In the genomic region with DNA sequence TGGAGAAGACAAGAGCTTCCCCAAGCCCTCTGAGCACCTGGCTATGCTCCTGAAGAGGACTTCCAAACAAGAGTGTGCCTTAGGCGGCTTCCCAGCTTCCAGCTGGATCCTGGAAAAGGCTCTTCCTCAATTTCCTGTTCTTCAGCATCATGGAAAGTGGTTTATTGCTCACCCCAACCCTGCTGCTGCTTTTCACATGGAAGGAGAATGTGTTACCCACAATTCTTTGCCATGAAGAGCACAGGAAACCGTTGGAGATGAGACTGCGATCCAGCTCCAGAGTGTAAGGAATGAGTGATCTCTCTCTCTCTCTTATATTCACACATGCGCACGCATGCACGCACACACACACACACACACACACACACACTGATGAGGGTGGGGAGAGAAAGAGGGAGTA, we compare ENCODE assay signal across 10 mouse cellular contexts.
DNase-seq lines count a peak whose midpoint lies in the region; ATAC-seq and TF ChIP-seq lines count a peak whose summit lies in the region.
"Had no signal": no experiment of that assay in that cellular context is flagged by ENCODE, and none has a peak within 500 bp of the region (broad histone marks: within the 10 kb centered on the region; RNA-seq: fewer than 3 reads in every experiment).

No protein-coding gene starts in this region.

- H3K9me3 ChIP-seq in liver, postnatal 0 days (ENCODE audit: low read length) = no peaks in the 10 kb centered on the region
- H3K9me3 ChIP-seq in liver, embryonic 11.5 days (ENCODE audit: control insufficient read depth, low read length) = no peaks in the 10 kb centered on the region
- H3K9me3 ChIP-seq in neural tube, embryonic 15.5 days (replicated peaks) = no peaks in the 10 kb centered on the region
- H3K9me3 ChIP-seq in forebrain, embryonic 12.5 days = no peaks in the 10 kb centered on the region
- H3K9me3 ChIP-seq: hindbrain, embryonic 15.5 days; liver, embryonic 15.5 days had no signal

- no peak for ATAC-seq in liver, postnatal 0 days
- ATAC-seq in liver, embryonic 11.5 days (replicated peaks; ENCODE audit: low FRiP score) = no peak
- no peak for ATAC-seq in neural tube, embryonic 15.5 days (ENCODE audit: low FRiP score)
- ATAC-seq in forebrain, embryonic 12.5 days (ENCODE audit: low FRiP score) = no peak

- no peaks in the 10 kb centered on the region for H3K36me3 ChIP-seq in liver, postnatal 0 days (replicated peaks; ENCODE audit: insufficient read depth, low read length)
- no peaks in the 10 kb centered on the region for H3K36me3 ChIP-seq in liver, embryonic 11.5 days (ENCODE audit: control insufficient read depth, insufficient read depth, low read length)
- H3K36me3 ChIP-seq in neural tube, embryonic 15.5 days = no peaks in the 10 kb centered on the region
- no peaks in the 10 kb centered on the region for H3K36me3 ChIP-seq in forebrain, embryonic 12.5 days (replicated peaks)
- H3K36me3 ChIP-seq: hindbrain, embryonic 15.5 days; liver, embryonic 15.5 days had no signal

- intact Hi-C loops in gastrocnemius, adult 2 months (cut with DNase I) = loop anchor here (1.0 kb wide), 1 partner anchor 30 kb away; no protein-coding TSS in a partner anchor
- intact Hi-C loops in left cerebral cortex, postnatal 36 days (cut with DNase I) = no loop called here

- WGBS in liver, postnatal 0 days (ENCODE audit: insufficient replicate concordance) = 75% methylated on average over 6 of the region's 6 CpGs
- WGBS in liver, embryonic 11.5 days = 83% methylated on average over 6 of the region's 6 CpGs
- WGBS in neural tube, embryonic 15.5 days = 87% methylated on average over 6 of the region's 6 CpGs
- WGBS in forebrain, embryonic 12.5 days = 87% methylated on average over 6 of the region's 6 CpGs

- no peak overlapping the region for H3K4me3 ChIP-seq in liver, postnatal 0 days (ENCODE audit: low read depth, low read length)
- H3K4me3 ChIP-seq in liver, embryonic 11.5 days (ENCODE audit: low read depth, low read length) = no peak overlapping the region
- H3K4me3 ChIP-seq in gastrocnemius, adult 2 months = peak overlapping the region; percentile 40
- H3K4me3 ChIP-seq in neural tube, embryonic 15.5 days (replicated peaks) = no peak overlapping the region
- H3K4me3 ChIP-seq in forebrain, embryonic 12.5 days (replicated peaks) = no peak overlapping the region
- H3K4me3 ChIP-seq: hindbrain, embryonic 15.5 days; liver, embryonic 15.5 days had no signal

- DNase-seq in liver, postnatal 0 days = no peak
- DNase-seq in liver, embryonic 11.5 days (ENCODE audit: low spot score) = no peak
- DNase-seq in gastrocnemius, adult 2 months = peak; percentile 39
- peak; percentile 27 for DNase-seq in heart, postnatal 4 days
- DNase-seq in thymus, postnatal 10 days (ENCODE audit: low spot score in 2 of 2) = no peak
- no peak for DNase-seq in left cerebral cortex, postnatal 36 days (ENCODE audit: low spot score in 2 of 2)

- no peak overlapping the region for H3K9ac ChIP-seq in liver, postnatal 0 days (replicated peaks)
- H3K9ac ChIP-seq in liver, embryonic 11.5 days (ENCODE audit: low read depth, low read length) = no peak overlapping the region
- H3K9ac ChIP-seq in neural tube, embryonic 15.5 days (replicated peaks) = no peak overlapping the region
- H3K9ac ChIP-seq in forebrain, embryonic 12.5 days = no peak overlapping the region
- H3K9ac ChIP-seq: hindbrain, embryonic 15.5 days; liver, embryonic 15.5 days had no signal

- H3K4me1 ChIP-seq in liver, postnatal 0 days (ENCODE audit: insufficient read depth) = 0 out of 2 replicates have a peak, but pooled peaks cover 3% of the 10 kb centered on the region
- no peaks in the 10 kb centered on the region for H3K4me1 ChIP-seq in liver, embryonic 11.5 days (replicated peaks; ENCODE audit: control insufficient read depth, insufficient read depth, low read length)
- H3K4me1 ChIP-seq in neural tube, embryonic 15.5 days = 0 out of 2 replicates have a peak, but pooled peaks cover 5% of the 10 kb centered on the region
- peaks cover 9% of the 10 kb centered on the region for H3K4me1 ChIP-seq in forebrain, embryonic 12.5 days
- H3K4me1 ChIP-seq: liver, embryonic 15.5 days had no signal

- TF ChIP-seq EP300 in liver, postnatal 0 days (IDR thresholded peaks at IDR 0.05; ENCODE audit: low read depth) = no peak

- TF ChIP-seq CTCF in liver, postnatal 0 days (IDR thresholded peaks at IDR 0.05; ENCODE audit: low read depth) = no peak
- no peak for TF ChIP-seq CTCF in gastrocnemius, adult 2 months (IDR thresholded peaks at IDR 0.05)

- no peak overlapping the region for H3K4me2 ChIP-seq in liver, postnatal 0 days (ENCODE audit: low read depth, low read length)
- H3K4me2 ChIP-seq in liver, embryonic 11.5 days = no peak overlapping the region
- no peak overlapping the region for H3K4me2 ChIP-seq in neural tube, embryonic 15.5 days
- no peak overlapping the region for H3K4me2 ChIP-seq in forebrain, embryonic 12.5 days
- H3K4me2 ChIP-seq: hindbrain, embryonic 15.5 days; liver, embryonic 15.5 days had no signal

- peak overlapping the region; percentile 31; the same call in 1 of the 2 replicates for H3K27ac ChIP-seq in liver, postnatal 0 days (ENCODE audit: low read depth)
- H3K27ac ChIP-seq in liver, embryonic 11.5 days (ENCODE audit: low read depth, low read length) = no peak overlapping the region
- H3K27ac ChIP-seq in gastrocnemius, adult 2 months = peak overlapping the region; percentile 93
- peak overlapping the region; percentile 3; the same call in 1 of the 2 replicates for H3K27ac ChIP-seq in neural tube, embryonic 15.5 days (replicated peaks)
- H3K27ac ChIP-seq in forebrain, embryonic 12.5 days = no peak overlapping the region
- H3K27ac ChIP-seq: liver, embryonic 15.5 days had no signal

- no peaks in the 10 kb centered on the region for H3K27me3 ChIP-seq in liver, postnatal 0 days (ENCODE audit: insufficient read depth, low read length)
- H3K27me3 ChIP-seq in liver, embryonic 11.5 days (replicated peaks; ENCODE audit: control insufficient read depth, insufficient read depth, low read length) = no peaks in the 10 kb centered on the region
- no peaks in the 10 kb centered on the region for H3K27me3 ChIP-seq in neural tube, embryonic 15.5 days (replicated peaks)
- H3K27me3 ChIP-seq in forebrain, embryonic 12.5 days = no peaks in the 10 kb centered on the region
- H3K27me3 ChIP-seq: hindbrain, embryonic 15.5 days; liver, embryonic 15.5 days had no signal

Comparison
In these comparisons a context has a peak if more than half of its experiments do, and no peak if none do; other contexts are left out.
1. H3K27ac ChIP-seq: peak in liver, postnatal 0 days (single experiment), gastrocnemius, adult 2 months (single experiment) and neural tube, embryonic 15.5 days (single experiment); none in liver, embryonic 11.5 days (single experiment) and forebrain, embryonic 12.5 days (single experiment).
2. DNase-seq: peak in gastrocnemius, adult 2 months (single experiment) and heart, postnatal 4 days (single experiment); none in liver, postnatal 0 days (single experiment), liver, embryonic 11.5 days (single experiment), thymus, postnatal 10 days (0 of 2) and left cerebral cortex, postnatal 36 days (0 of 2).